Mouse (Mus musculus): ENCODE measurements around the gene Slc16a13. TPM values are rescaled to one million over a fixed set of nuclear protein-coding genes. Genes with fewer than 3 reads are reported as not detected.

Slc16a13 gene
- polyA plus RNA-seq (2014; fragmentation: Nextera tagmentation; extraction: Ambion mirVana): 9.1 and 10.1 TPM in 2 replicates

- H3K9me3 ChIP-seq (ENCODE audit: control insufficient read depth, low read length): no peaks in the 10 kb centered on the region
- H3K27ac ChIP-seq (ENCODE audit: low read depth, low read length): peak within 1 kb of the TSS; percentile 96
- H3K4me3 ChIP-seq (ENCODE audit: low read depth, low read length): peak within 1 kb of the TSS; percentile 68
- peak within 1 kb of the TSS; percentile 82 for H3K9ac ChIP-seq (ENCODE audit: low read depth, low read length)
- H3K4me2 ChIP-seq: peak within 1 kb of the TSS; percentile 98
- peaks cover 8% of the 10 kb centered on the region for H3K27me3 ChIP-seq (replicated peaks; ENCODE audit: control insufficient read depth, insufficient read depth, low read length)
- peak; percentile 94 for DNase-seq (ENCODE audit: low spot score)
- ATAC-seq (replicated peaks; ENCODE audit: low FRiP score): peak; percentile 90
- no peaks in the 10 kb centered on the region for H3K36me3 ChIP-seq (ENCODE audit: control insufficient read depth, insufficient read depth, low read length)
- WGBS: under 1% methylated on average over 28 of the region's 28 CpGs
- H3K4me1 ChIP-seq (replicated peaks; ENCODE audit: control insufficient read depth, insufficient read depth, low read length): peaks cover 21% of the 10 kb centered on the region
These were observed at the start of gene Slc16a13 for GRCm38 (mm10) chr11:70220731-70221602. TSS of gene Slc16a13 (minus strand) at chr11:70221064.

- H3K27ac ChIP-seq (ENCODE audit: low read depth, low read length): no peak overlapping the region
- no peak for ATAC-seq (replicated peaks; ENCODE audit: low FRiP score)
These were observed 45.5 kb upstream of the Slc16a13 start for GRCm38 (mm10) chr11:70266405-70266804.

GRCm38 (mm10) chr11:70265819-70266218, 45.0 kb upstream of the Slc16a13 start:
- H3K4me3 ChIP-seq (ENCODE audit: low read depth, low read length): no peak overlapping the region
- H3K9ac ChIP-seq (ENCODE audit: low read depth, low read length): no peak overlapping the region
- no peak overlapping the region for H3K27ac ChIP-seq (ENCODE audit: low read depth, low read length)
- H3K36me3 ChIP-seq (ENCODE audit: control insufficient read depth, insufficient read depth, low read length): no peaks in the 10 kb centered on the region
- ATAC-seq (replicated peaks; ENCODE audit: low FRiP score): no peak
- H3K27me3 ChIP-seq (replicated peaks; ENCODE audit: control insufficient read depth, insufficient read depth, low read length): no peaks in the 10 kb centered on the region
- 77% methylated on average over 4 of the region's 4 CpGs for WGBS
- no peaks in the 10 kb centered on the region for H3K9me3 ChIP-seq (ENCODE audit: control insufficient read depth, low read length)
- no peak overlapping the region for H3K4me2 ChIP-seq
- H3K4me1 ChIP-seq (replicated peaks; ENCODE audit: control insufficient read depth, insufficient read depth, low read length): no peaks in the 10 kb centered on the region
- no peak for DNase-seq (ENCODE audit: low spot score)

More at GRCm38 (mm10) chr11:70266405-70266804, 45.5 kb upstream of the Slc16a13 start:
- Histone ChIP-seq H3K4me2 (no peak overlapping the region), H3K27me3 (replicated peaks; ENCODE audit: control insufficient read depth, insufficient read depth, low read length) (no peaks in the 10 kb centered on the region), H3K4me3 (ENCODE audit: low read depth, low read length) (no peak overlapping the region), H3K9ac (ENCODE audit: low read depth, low read length) (no peak overlapping the region), H3K36me3 (ENCODE audit: control insufficient read depth, insufficient read depth, low read length) (no peaks in the 10 kb centered on the region), H3K9me3 (ENCODE audit: control insufficient read depth, low read length) (no peaks in the 10 kb centered on the region), H3K4me1 (replicated peaks; ENCODE audit: control insufficient read depth, insufficient read depth, low read length) (no peaks in the 10 kb centered on the region)
- WGBS: 86% methylated on average over 1 of the region's 1 CpGs
- DNase-seq (ENCODE audit: low spot score): no peak

GRCm38 (mm10) chr11:70265252-70265651, 44.4 kb upstream of the Slc16a13 start:
- no peaks in the 10 kb centered on the region for H3K27me3 ChIP-seq (replicated peaks; ENCODE audit: control insufficient read depth, insufficient read depth, low read length)
- ATAC-seq (replicated peaks; ENCODE audit: low FRiP score): no peak
- H3K4me1 ChIP-seq (replicated peaks; ENCODE audit: control insufficient read depth, insufficient read depth, low read length): no peaks in the 10 kb centered on the region
- WGBS: 35% methylated on average over 3 of the region's 3 CpGs
- H3K9ac ChIP-seq (ENCODE audit: low read depth, low read length): no peak overlapping the region
- no peak overlapping the region for H3K4me2 ChIP-seq
- H3K27ac ChIP-seq (ENCODE audit: low read depth, low read length): no peak overlapping the region
- H3K4me3 ChIP-seq (ENCODE audit: low read depth, low read length): no peak overlapping the region
- H3K36me3 ChIP-seq (ENCODE audit: control insufficient read depth, insufficient read depth, low read length): no peaks in the 10 kb centered on the region
- DNase-seq (ENCODE audit: low spot score): no peak
- no peaks in the 10 kb centered on the region for H3K9me3 ChIP-seq (ENCODE audit: control insufficient read depth, low read length)

- Histone ChIP-seq H3K4me1 (replicated peaks; ENCODE audit: control insufficient read depth, insufficient read depth, low read length) (0 out of 2 replicates have a peak, but pooled peaks cover 2% of the 10 kb centered on the region), H3K27me3 (replicated peaks; ENCODE audit: control insufficient read depth, insufficient read depth, low read length) (peaks cover 20% of the 10 kb centered on the region), H3K36me3 (ENCODE audit: control insufficient read depth, insufficient read depth, low read length) (no peaks in the 10 kb centered on the region), H3K4me3 (ENCODE audit: low read depth, low read length) (no peak overlapping the region), H3K9ac (ENCODE audit: low read depth, low read length) (no peak overlapping the region), H3K27ac (ENCODE audit: low read depth, low read length) (no peak overlapping the region), H3K4me2 (no peak overlapping the region), H3K9me3 (ENCODE audit: control insufficient read depth, low read length) (no peaks in the 10 kb centered on the region)
- WGBS: 93% methylated on average over 4 of the region's 4 CpGs
- ATAC-seq (replicated peaks; ENCODE audit: low FRiP score): no peak
- DNase-seq (ENCODE audit: low spot score): no peak
These were observed 38.2 kb upstream of the Slc16a13 start for GRCm38 (mm10) chr11:70259035-70259434.

- WGBS: 4% methylated on average over 25 of the region's 25 CpGs
- 0 out of 2 replicates have a peak within 1 kb of the TSS, but pooled peaks have one; percentile 20 for H3K9ac ChIP-seq (ENCODE audit: low read depth, low read length)
These were observed 34.2 kb upstream of the Slc16a13 start, which contains the start of gene Alox12 for GRCm38 (mm10) chr11:70254931-70255531. TSS of gene Alox12 (minus strand) at chr11:70255353.

GRCm38 (mm10) chr11:70254337-70254736, 33.5 kb upstream of the Slc16a13 start:
- 0 out of 2 replicates have a peak, but pooled peaks cover 2% of the 10 kb centered on the region for H3K4me1 ChIP-seq (replicated peaks; ENCODE audit: control insufficient read depth, insufficient read depth, low read length)
- H3K9me3 ChIP-seq (ENCODE audit: control insufficient read depth, low read length): no peaks in the 10 kb centered on the region
- no peak overlapping the region for H3K27ac ChIP-seq (ENCODE audit: low read depth, low read length)
- peaks cover 43% of the 10 kb centered on the region for H3K27me3 ChIP-seq (replicated peaks; ENCODE audit: control insufficient read depth, insufficient read depth, low read length)
- H3K36me3 ChIP-seq (ENCODE audit: control insufficient read depth, insufficient read depth, low read length): no peaks in the 10 kb centered on the region
- WGBS: 6% methylated on average over 18 of the region's 18 CpGs
- H3K4me3 ChIP-seq (ENCODE audit: low read depth, low read length): peak overlapping the region; percentile 32
- DNase-seq (ENCODE audit: low spot score): no peak
- H3K9ac ChIP-seq (ENCODE audit: low read depth, low read length): 0 out of 2 replicates have a peak overlapping the region, but pooled peaks have one; percentile 20
- peak overlapping the region; percentile 56 for H3K4me2 ChIP-seq
- no peak for ATAC-seq (replicated peaks; ENCODE audit: low FRiP score)

More at GRCm38 (mm10) chr11:70254931-70255531, 34.2 kb upstream of the Slc16a13 start, which contains the start of gene Alox12:
- H3K36me3 ChIP-seq (ENCODE audit: control insufficient read depth, insufficient read depth, low read length): no peaks in the 10 kb centered on the region
- 0 out of 2 replicates have a peak, but pooled peaks have one; percentile 36 for ATAC-seq (replicated peaks; ENCODE audit: low FRiP score)
- H3K4me3 ChIP-seq (ENCODE audit: low read depth, low read length): peak within 1 kb of the TSS; percentile 32
- peak within 1 kb of the TSS; percentile 56 for H3K4me2 ChIP-seq
- H3K27ac ChIP-seq (ENCODE audit: low read depth, low read length): no peak within 1 kb of the TSS
- 0 out of 2 replicates have a peak, but pooled peaks cover 2% of the 10 kb centered on the region for H3K4me1 ChIP-seq (replicated peaks; ENCODE audit: control insufficient read depth, insufficient read depth, low read length)
- DNase-seq (ENCODE audit: low spot score): no peak
- peaks cover 43% of the 10 kb centered on the region for H3K27me3 ChIP-seq (replicated peaks; ENCODE audit: control insufficient read depth, insufficient read depth, low read length)
- no peaks in the 10 kb centered on the region for H3K9me3 ChIP-seq (ENCODE audit: control insufficient read depth, low read length)

GRCm38 (mm10) chr11:70251853-70252252, 31.0 kb upstream of the Slc16a13 start:
- Histone ChIP-seq H3K27me3 (replicated peaks; ENCODE audit: control insufficient read depth, insufficient read depth, low read length) (peaks cover 43% of the 10 kb centered on the region), H3K9me3 (ENCODE audit: control insufficient read depth, low read length) (no peaks in the 10 kb centered on the region), H3K9ac (ENCODE audit: low read depth, low read length) (no peak overlapping the region), H3K27ac (ENCODE audit: low read depth, low read length) (no peak overlapping the region), H3K36me3 (ENCODE audit: control insufficient read depth, insufficient read depth, low read length) (no peaks in the 10 kb centered on the region), H3K4me3 (ENCODE audit: low read depth, low read length) (no peak overlapping the region), H3K4me2 (no peak overlapping the region), H3K4me1 (replicated peaks; ENCODE audit: control insufficient read depth, insufficient read depth, low read length) (0 out of 2 replicates have a peak, but pooled peaks cover 2% of the 10 kb centered on the region)
- DNase-seq (ENCODE audit: low spot score): no peak
- no peak for ATAC-seq (replicated peaks; ENCODE audit: low FRiP score)
- WGBS: 70% methylated on average over 8 of the region's 8 CpGs
